1 mouse cellular context compared by ENCODE assay signal in genomic region chr14:20696986-20697385, GRCm38 (mm10).
TF ChIP-seq lines count a peak whose summit lies in the region.

No protein-coding gene starts in this region.

TF ChIP-seq in MEL, 35 proteins besides CTCF, POLR2A, EP300 and RAD21 (continued from another document):
- no peak for TF ChIP-seq CHD2 (IDR thresholded peaks at IDR 0.05; ENCODE audit: low read length)
- no peak for TF ChIP-seq SIN3A (IDR thresholded peaks at IDR 0.05; ENCODE audit: low read length)
- no peak for TF ChIP-seq ELF1 (IDR thresholded peaks at IDR 0.05; ENCODE audit: low read depth, low read length)
- no peak for TF ChIP-seq POLR2AphosphoS5 (IDR thresholded peaks at IDR 0.05; ENCODE audit: borderline replicate concordance, low read depth, low read length)
- TF ChIP-seq ETS1 (IDR thresholded peaks at IDR 0.05; ENCODE audit: low read depth, low read length), result no peak
- no peak for TF ChIP-seq TAL1 (IDR thresholded peaks at IDR 0.05; ENCODE audit: low read length)
- TF ChIP-seq E2F4 (IDR thresholded peaks at IDR 0.05; ENCODE audit: borderline replicate concordance, low read depth, low read length), result no peak
- no peak for TF ChIP-seq NRF1 (IDR thresholded peaks at IDR 0.05; ENCODE audit: insufficient read depth, low read depth, low read length, poor library complexity, severe bottlenecking)
